Mouse (Mus musculus): ENCODE results near the gene Cdhr4.

DNA sequence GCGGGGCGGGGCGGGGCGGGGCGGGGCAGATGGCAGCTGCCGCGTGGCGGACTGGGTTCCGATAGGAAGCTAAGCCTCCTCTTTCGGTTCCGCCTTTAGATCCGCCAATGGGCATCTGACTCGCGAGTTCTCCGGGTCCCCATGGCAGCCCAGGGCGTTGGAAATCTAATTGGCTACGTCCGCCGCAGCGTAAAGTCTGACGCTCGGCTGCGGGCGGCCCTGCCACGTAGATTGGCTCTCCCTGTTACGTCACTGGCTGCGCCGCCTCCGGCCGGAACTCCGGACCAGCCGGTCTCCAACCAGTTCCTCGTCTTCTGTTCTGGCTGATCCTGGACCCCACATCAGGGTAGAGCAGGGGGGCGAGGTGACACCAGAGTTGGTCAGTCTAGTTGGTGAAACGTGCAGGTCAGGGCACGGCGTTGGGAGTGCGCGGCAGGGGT is 56.7 kb downstream of the Cdhr4 start, which contains the start of gene Gmppb:
- TF ChIP-seq POLR2A (IDR thresholded peaks at IDR 0.05; ENCODE audit: insufficient read depth, low read depth, low read length) (peak; percentile 55; the same call in 1 of the 2 replicates), CTCF (IDR thresholded peaks at IDR 0.05; ENCODE audit: insufficient read depth, low read depth, low read length) (no peak)
